Mouse (Mus musculus) liver, adult 2 months (tissue): ENCODE data around the gene Gpr158.

Experiments used
- CTCF ChIP-seq: fragments of 200-500 bp; IDR thresholded peaks from 2 replicates; pipeline ENCODE4 v1.5.1; 2011; ENCODE audit warnings: low read depth, low read length, control low read depth
- POLR2A ChIP-seq: fragments of 200-500 bp; IDR thresholded peaks from 2 replicates; pipeline ENCODE4 v1.6.1; 2011; ENCODE audit warnings: low read length, control low read depth; ENCODE audit not compliant: insufficient read depth; ENCODE audit errors: extremely low read depth

DNA sequence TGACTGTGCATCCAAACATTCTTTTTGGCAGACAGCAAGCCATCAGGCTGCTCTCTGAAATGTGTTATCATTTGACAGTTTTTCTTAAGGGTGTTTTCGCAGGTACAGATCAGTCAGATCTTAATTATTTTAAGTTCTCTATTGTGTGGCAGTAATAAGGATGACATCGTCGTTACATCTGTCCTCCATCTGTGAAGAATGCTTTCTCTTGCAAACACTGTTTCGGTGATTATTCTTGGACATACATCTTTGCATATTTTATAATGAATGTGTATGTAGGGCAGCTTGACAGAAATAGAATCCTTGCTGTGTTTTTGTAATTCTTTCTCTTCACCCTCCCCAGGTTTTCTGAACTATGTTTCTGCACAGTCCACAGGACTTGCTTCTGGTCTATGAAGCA lies 360.7 kb downstream of the Gpr158 start:
- TF ChIP-seq POLR2A = no peak
- TF ChIP-seq CTCF = no peak
